Mouse (Mus musculus) v-Abl transformed pro-B cells (cell line): ENCODE results near the gene Sema3f.

Source experiments
- in situ Hi-C, 2 experiments: fragments of 400-800 bp; cut with MboI; formaldehyde crosslinking; loops; one replicate each; pipeline ENCODE4 v1.15.1; 2025; ENCODE audit not compliant: unreplicated experiment in 2 of 2

Gene Sema3f

GRCm38 (mm10) chr9:107644495-107645152 lies 65.7 kb downstream of the Sema3f start:
- in situ Hi-C loops = loop anchor here (5.0 to 25.0 kb wide), 4 partner anchors 33 to 418 kb away; partner anchors contain the start of genes Sema3b (in 2 of the 2), Amigo3 (in 1 of the 2) and Gnat1 (in 1 of the 2)

- in situ Hi-C loops = loop anchor here (5.0 to 25.0 kb wide), 3 partner anchors 34 to 419 kb away; partner anchors contain the start of genes Sema3b (in 2 of the 2), Amigo3 (in 1 of the 2) and Gnat1 (in 1 of the 2)
Observed at GRCm38 (mm10) chr9:107643544-107644214, 66.6 kb downstream of the Sema3f start.

- in situ Hi-C loops = loop anchor here (5.0 to 25.0 kb wide), 3 partner anchors 34 to 421 kb away; partner anchors contain the start of genes Sema3b (in 2 of the 2), Amigo3 (in 1 of the 2) and Gnat1 (in 1 of the 2)
Observed at GRCm38 (mm10) chr9:107641666-107642065, 68.6 kb downstream of the Sema3f start.

GRCm38 (mm10) chr9:107640257-107640772 lies 70.0 kb downstream of the Sema3f start:
- in situ Hi-C loops = loop anchor here (5.0 to 25.0 kb wide), 3 partner anchors 33 to 422 kb away; partner anchors contain the start of genes Sema3b (in 2 of the 2), Amigo3 (in 1 of the 2) and Gnat1 (in 1 of the 2)

GRCm38 (mm10) chr9:107637070-107637469 lies 73.2 kb downstream of the Sema3f start:
- in situ Hi-C loops = loop anchor here in 1 of 2 experiments (25.0 kb wide), 1 partner anchor 425 kb away; the partner anchor contains the start of gene Amigo3

- in situ Hi-C loops = loop anchor here in 1 of 2 experiments (25.0 kb wide), 1 partner anchor 427 kb away; the partner anchor contains the start of gene Amigo3
Observed at GRCm38 (mm10) chr9:107635279-107636028, 74.8 kb downstream of the Sema3f start, which contains the start of gene Gnai2. Gnai2 (minus strand) TSS chr9:107635367.

- in situ Hi-C loops = loop anchor here in 1 of 2 experiments (25.0 kb wide), 1 partner anchor 428 kb away; the partner anchor contains the start of gene Amigo3
Observed at GRCm38 (mm10) chr9:107634406-107635278, 75.6 kb downstream of the Sema3f start.

- in situ Hi-C loops = loop anchor here in 1 of 2 experiments (25.0 kb wide), 1 partner anchor 428 kb away; the partner anchor contains the start of gene Amigo3
Observed at GRCm38 (mm10) chr9:107633661-107634405, 76.4 kb downstream of the Sema3f start.

GRCm38 (mm10) chr9:107633091-107633660 lies 77.1 kb downstream of the Sema3f start:
- in situ Hi-C loops = loop anchor here in 1 of 2 experiments (25.0 kb wide), 1 partner anchor 429 kb away; the partner anchor contains the start of gene Amigo3

GRCm38 (mm10) chr9:107632478-107632877 lies 77.8 kb downstream of the Sema3f start:
- in situ Hi-C loops = loop anchor here in 1 of 2 experiments (25.0 kb wide), 1 partner anchor 430 kb away; the partner anchor contains the start of gene Amigo3

- in situ Hi-C loops = loop anchor here in 1 of 2 experiments (25.0 kb wide), 1 partner anchor 430 kb away; the partner anchor contains the start of gene Amigo3
Observed at GRCm38 (mm10) chr9:107631861-107632260, 78.4 kb downstream of the Sema3f start.
